Mouse (Mus musculus) left cerebral cortex, postnatal 36 days (tissue): ENCODE measurements around the gene Negr1. TPM values are rescaled to one million over a fixed set of nuclear protein-coding genes. Genes with fewer than 3 reads are reported as not detected.
A peak's percentile ranks its signal among the peaks of the same experiment; 100 is the strongest.

ENCODE experiments used
- DNase-seq, 2 experiments: peaks; one replicate each; pipeline ENCODE4 v3.0.0; 2021 to 2022; ENCODE audit warnings: low spot score in 2 of 2, mixed read lengths in 1 of 2
- intact Hi-C: fragments of 180-260 bp; cut with DNase I; formaldehyde crosslinking; loops from one replicate; pipeline ENCODE4 v1.15.1; 2025
- total RNA-seq, 2 experiments: library from RNA; stranded (reverse); gene quantifications; 2 replicates each; pipeline ENCODE4 v1.2.3; 2021

Negr1 gene
- total RNA-seq, 2 experiments from 2014 or later: 187 to 266 TPM

DNA sequence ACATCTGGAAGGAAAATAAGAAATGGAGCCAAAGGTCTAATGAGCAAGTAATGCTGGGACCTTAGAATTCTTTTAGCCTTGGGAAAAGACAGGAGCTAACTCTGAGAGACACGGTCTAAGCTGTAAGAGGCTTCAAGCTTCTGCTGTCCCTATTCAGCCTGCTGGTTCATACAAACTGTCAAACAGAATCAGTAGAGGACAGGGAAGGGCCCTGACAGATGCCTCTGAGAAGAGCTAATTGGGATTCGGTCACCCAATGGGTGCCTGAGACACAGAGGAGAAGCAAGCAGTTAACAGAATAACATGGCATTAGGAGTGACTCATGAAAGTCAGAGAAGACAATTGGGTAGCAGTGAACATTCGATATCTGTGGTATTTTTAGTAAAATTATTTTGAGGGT, 86.8 kb downstream of the Negr1 start:
- intact Hi-C loops: no loop called here
- no peak for DNase-seq

- intact Hi-C loops: no loop called here
- no peak for DNase-seq
Observed at GRCm38 (mm10) chr3:156662553-156662952, 101.0 kb downstream of the Negr1 start.

DNA sequence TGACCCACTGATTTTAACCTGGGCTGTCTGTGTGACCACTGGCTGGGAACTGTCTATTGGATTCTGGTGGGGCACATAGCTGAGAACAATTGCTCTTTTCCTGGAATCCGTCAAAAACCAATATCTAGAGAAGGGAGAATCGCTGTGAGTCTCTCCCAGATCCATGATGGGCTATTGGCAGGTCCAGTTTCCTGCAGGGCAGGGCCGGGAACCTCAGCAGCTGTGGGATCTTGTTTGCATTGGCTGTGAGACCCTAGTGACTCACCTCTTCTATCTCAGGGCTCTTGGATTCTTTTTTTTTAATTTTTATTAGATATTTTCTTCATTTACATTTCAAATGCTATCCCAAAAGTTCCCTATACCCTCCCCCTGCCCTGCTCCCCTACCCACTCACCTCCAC, 111.0 kb downstream of the Negr1 start:
- no peak for DNase-seq
- intact Hi-C loops: no loop called here

GRCm38 (mm10) chr3:156690059-156690605, 128.5 kb downstream of the Negr1 start:
- intact Hi-C loops: no loop called here
- DNase-seq: peak; percentile 43 to 45

- DNase-seq: no peak
- intact Hi-C loops: no loop called here
Observed at GRCm38 (mm10) chr3:156698687-156699086, 137.1 kb downstream of the Negr1 start.

- intact Hi-C loops: no loop called here
- DNase-seq: no peak
Observed at GRCm38 (mm10) chr3:156703241-156703640, 141.6 kb downstream of the Negr1 start.

DNA sequence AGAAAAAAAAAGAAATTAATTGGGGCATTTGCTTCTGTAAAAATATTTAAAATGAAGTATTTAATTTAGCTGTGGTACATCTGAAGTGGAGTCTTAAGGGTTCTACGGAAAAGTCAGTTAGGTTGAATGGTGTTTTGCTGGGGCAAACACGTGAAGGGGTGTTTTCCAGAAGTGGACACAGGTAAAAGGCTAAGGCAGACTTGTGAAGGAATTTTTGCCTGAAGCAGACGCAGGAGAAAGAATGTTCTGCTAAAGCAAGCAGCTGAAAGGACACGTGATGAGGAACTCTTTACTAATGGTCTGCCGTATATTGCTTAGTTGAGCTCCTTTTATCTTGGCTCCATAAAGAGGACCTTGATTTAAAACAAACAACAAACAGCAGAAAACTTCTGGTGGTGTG, 148.6 kb downstream of the Negr1 start:
- intact Hi-C loops: no loop called here
- no peak for DNase-seq

DNA sequence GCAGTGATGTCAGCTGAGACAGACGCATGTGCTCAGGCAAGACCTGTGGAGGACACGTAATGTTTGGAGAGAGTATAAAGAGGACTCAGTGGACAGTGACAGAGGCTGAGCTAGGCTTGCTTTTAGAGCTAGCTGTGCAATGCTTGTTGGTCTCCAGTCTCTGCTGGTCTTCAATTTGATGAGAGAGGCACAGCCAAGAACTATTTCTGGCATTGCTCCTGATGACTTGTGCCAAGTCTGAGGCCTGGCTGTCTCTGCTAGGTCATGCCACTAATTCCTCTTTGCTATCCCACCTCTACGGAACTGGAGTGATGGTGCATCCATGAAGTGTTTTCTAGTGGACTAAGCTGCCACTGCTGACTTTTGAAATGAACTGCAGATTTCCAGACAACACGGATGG, 149.1 kb downstream of the Negr1 start:
- DNase-seq: no peak
- intact Hi-C loops: no loop called here

GRCm38 (mm10) chr3:156736335-156736734, 174.7 kb downstream of the Negr1 start:
- DNase-seq: no peak
- intact Hi-C loops: no loop called here

GRCm38 (mm10) chr3:156739529-156739928, 177.9 kb downstream of the Negr1 start:
- intact Hi-C loops: no loop called here
- DNase-seq: no peak

DNA sequence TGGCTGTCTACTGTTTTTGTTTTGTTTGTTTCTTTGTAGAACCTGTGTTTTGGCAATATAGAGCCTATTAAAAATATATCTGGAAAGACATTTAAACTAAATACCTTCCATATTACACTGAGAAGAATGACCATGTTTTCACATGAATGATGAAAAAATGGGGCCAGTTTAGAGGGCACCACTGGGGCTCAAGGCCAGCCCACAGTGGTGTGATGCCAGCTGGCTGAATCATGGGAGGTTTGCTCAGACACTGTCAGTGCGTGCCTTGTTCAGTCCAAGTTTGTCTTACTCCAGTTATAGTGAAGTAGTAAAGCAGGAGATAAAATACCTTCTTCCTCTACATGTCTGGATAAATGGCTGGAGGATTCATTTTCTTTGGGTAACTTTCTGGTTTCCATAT, 181.7 kb downstream of the Negr1 start:
- DNase-seq: no peak
- intact Hi-C loops: no loop called here

GRCm38 (mm10) chr3:156745218-156745770, 183.7 kb downstream of the Negr1 start:
- DNase-seq: no peak
- intact Hi-C loops: no loop called here

DNA sequence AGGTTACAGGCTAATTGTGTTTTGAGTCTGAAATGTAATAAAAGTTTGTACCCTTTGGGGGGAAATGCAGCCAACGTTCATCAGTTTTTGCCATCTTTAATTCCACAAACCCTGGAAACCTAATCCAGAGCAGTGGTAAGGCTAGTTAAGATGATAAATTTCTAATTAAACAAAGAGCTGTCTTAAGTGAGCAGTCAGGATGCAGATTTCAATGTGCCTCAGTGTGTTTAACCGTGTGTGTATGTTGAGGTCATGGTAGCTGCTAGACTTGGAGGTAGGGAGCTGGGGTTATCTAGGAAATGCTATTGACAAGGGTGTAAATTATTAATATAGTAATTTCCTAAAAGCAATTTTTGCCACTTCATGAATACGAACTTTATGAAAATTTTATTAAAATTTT, 185.9 kb downstream of the Negr1 start:
- intact Hi-C loops: no loop called here
- DNase-seq: no peak

GRCm38 (mm10) chr3:156753780-156754373, 192.3 kb downstream of the Negr1 start:
- intact Hi-C loops: no loop called here
- DNase-seq: no peak

DNA sequence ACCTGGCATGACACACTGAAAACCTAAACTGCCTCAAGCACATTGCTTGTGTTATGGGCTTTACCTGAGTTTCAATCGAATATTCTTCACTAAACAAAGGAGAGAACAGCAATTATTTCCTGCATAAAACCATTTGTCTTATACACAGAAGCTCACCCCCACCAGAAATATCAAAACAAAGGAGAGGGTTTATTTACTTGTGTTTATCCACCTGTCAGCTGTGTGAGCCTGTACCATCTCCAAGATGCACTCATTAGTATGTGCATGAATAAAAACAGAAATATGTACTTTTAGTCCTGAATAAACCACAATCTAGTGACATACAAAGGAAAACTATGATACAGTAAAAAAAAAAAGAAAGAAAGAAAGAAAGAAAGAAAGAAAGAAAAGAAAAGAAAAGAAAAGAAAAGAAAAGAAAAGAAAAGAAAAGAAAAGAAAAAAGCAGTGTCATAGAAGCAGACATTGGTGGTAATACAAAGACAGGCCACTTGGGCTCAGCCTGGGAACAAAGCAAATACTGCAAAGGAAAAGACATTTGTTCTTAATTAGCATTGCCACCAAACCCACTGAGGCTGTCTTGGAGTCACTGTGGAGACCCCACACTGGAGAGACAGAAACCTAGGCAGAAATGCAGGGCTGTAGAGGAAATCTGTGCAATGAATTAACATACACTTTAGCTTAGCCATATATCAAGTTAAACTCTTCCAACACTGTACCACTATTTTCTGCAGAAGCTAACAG, 193.4 kb downstream of the Negr1 start:
- intact Hi-C loops: no loop called here
- DNase-seq: no peak

DNA sequence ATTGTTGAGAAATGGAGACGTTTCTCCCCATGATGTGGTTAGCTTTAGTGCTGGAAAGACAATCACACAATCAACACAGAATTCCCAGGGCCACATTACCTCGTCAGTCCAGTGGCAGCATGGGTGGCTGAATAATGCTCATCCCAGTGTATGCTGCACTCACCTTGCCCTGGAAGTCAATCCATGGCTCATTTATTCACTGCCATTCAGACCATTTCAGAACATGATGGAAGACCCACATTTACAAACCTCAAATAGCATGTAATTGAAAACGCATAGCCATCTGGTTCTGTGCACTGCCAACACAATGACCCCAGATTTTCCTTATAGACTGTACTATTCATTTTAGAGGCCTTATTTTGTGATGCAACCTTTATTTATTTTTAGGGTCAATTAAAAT, 203.4 kb downstream of the Negr1 start:
- intact Hi-C loops: no loop called here
- DNase-seq: no peak

GRCm38 (mm10) chr3:156766171-156766845, 204.7 kb downstream of the Negr1 start:
- no peak for DNase-seq
- intact Hi-C loops: no loop called here

GRCm38 (mm10) chr3:156771626-156772025, 210.0 kb downstream of the Negr1 start:
- intact Hi-C loops: loop anchor here (10.0 kb wide), 1 partner anchor 1527 kb away; no protein-coding TSS in a partner anchor
- no peak for DNase-seq

- intact Hi-C loops: loop anchor here (10.0 kb wide), 1 partner anchor 1527 kb away; no protein-coding TSS in a partner anchor
- no peak for DNase-seq
Observed at GRCm38 (mm10) chr3:156772057-156772456, 210.5 kb downstream of the Negr1 start.

DNA sequence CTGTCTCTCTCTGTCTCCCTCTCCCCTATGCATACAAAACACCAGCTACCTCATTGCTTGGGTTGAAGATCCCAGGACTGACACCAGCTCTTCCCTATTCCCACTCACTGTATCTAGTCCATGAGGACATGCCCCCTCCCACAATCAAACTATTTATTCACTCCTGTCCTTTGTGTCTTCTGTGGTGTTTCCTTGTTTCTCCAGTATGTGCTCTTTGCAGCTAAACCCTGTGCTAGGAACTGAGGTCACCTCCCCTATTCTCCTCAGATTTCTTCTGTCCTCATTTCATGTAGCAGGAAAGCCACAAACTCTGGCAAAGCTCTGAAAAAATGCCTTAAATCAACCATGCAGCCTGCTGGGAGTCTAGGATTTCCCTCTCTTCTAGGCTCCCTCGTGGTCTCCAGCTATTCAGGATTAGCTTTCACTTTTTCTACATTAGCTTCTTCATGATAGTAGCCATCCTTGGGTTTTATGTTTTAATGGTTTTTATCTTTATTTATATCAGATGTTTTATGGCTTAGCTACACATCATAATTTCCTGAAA, 222.8 kb downstream of the Negr1 start:
- intact Hi-C loops: no loop called here
- DNase-seq: no peak
